Mouse (Mus musculus) gonadal fat pad, adult 2 months (tissue): ENCODE measurements at regions not wholly inside any gene's neighbourhood (a gene's known extent, or its start where the extent isn't known, plus 50 kb on each side); places are given as distances from the start of the nearest gene placed in this dataset.
"Not testable (repeated sequence)": the region's sequence is repeated elsewhere in the genome, so short reads cannot be mapped to it uniquely, and the experiment has no call there.

ENCODE experiments used
- DNase-seq: peaks from one replicate; pipeline ENCODE4 v3.0.0-alpha.2; 2012; ENCODE audit warnings: low read depth

- DNase-seq: no peak
Measured at GRCm38 (mm10) chr12:93152618-93153245, 1303.8 kb upstream of the Sel1l start.

- no peak for DNase-seq
Measured at GRCm38 (mm10) chr12:93151530-93151929, 1302.6 kb upstream of the Sel1l start.

GRCm38 (mm10) chr12:93142265-93142664 is 1293.3 kb upstream of the Sel1l start:
- no peak for DNase-seq

- DNase-seq: no peak
Measured at GRCm38 (mm10) chr12:93136395-93136794, 1287.4 kb upstream of the Sel1l start.

DNA sequence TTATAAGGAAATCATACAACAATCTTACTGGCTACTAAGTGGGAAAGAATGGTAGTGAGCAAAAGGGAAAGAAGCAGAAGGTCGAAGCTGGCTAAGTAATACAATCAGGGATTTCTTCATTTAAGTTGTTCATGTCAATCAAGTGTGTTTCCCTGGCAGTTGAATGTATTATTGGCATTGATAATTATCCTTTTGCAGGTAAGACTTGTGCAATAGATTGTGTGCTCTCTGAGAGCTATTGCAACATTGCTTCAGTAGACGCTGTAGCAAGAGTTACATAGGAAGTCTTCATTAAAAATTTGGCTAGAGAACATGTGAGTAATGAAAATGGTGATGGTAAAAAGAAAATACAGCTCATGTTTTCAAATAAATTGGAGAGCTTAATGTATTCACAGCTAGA is 1273.3 kb upstream of the Sel1l start:
- DNase-seq: peak; percentile 52

DNA sequence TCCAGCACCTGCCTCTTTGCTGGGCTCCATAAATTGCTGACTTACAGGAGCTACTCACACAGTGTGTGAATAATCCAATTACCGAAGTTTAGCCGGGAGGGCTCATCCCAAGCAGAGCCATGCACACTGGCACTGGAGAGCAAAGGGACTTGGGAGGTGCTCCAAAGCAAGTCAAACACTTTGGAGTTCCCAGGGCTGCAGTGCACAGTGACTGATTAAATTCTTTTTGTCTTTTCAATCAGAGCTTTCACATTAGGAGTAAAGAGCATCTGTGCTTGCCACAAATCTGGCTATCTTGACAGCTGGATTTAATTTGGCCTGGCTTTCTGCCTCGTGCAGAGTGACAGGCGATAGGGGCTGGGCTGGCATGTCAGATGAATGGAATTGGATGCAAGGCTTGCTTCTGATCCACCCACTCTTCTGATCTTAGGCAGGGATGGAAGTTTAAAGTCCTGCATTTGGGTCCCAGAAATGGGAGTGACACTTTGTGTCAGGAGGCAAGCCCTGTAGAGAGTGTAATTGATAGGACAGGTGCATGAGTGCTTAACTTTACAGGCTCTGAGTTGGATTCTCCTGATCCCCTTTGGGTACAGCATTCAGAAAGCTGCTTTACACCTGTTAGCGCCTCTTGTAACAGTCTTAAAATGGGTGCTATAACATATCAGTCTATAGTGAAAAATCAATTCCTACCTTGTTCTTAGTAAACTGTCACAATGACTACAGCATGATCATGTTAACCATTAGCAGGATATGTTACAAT is 1239.3 kb upstream of the Sel1l start:
- no peak for DNase-seq

DNA sequence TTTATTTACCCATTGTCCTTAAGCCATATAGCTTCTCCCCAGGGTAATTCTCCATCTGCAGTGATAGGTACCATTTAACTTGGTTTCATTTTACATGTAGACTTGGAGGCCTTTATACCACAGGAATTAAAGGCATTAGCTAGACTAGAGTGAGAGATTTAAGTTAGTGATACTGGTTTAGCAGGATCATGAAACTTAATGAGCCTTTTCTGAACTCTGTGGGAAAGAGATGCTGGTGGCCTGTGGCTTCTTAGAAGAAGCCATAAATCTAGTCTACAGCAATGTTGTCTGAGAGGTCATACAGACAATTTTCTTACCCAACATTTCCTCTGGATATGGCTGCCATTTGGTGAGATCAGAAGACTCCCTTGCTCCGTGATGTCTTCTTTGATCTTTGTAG is 1214.9 kb upstream of the Sel1l start:
- DNase-seq: no peak

GRCm38 (mm10) chr12:93019633-93020032 is 1170.7 kb upstream of the Sel1l start:
- DNase-seq: no peak

DNA sequence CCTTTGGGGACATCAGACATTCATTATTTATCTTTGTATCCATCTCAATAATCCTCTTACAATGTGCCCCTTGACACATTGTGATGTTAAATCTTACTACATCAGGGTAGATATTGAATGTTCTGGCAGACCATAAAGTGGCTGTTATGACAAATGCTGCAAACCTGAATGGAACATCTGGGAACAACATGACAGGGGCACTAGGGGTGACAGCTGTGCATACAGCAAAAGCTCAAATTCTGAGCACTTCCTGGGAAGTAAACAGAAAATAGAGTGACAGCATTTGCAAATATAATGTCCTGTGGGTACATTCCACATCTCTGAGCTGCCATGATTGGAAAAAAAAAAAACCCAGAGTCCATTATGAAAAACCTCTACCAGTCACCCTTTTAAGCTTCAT is 1162.6 kb upstream of the Sel1l start:
- DNase-seq: no peak

GRCm38 (mm10) chr12:93006844-93007365 is 1157.9 kb upstream of the Sel1l start:
- no peak for DNase-seq

- no peak for DNase-seq
Measured at GRCm38 (mm10) chr12:93003125-93003524, 1154.2 kb upstream of the Sel1l start.

GRCm38 (mm10) chr12:92975698-92976097 is 1126.7 kb upstream of the Sel1l start:
- no peak for DNase-seq

GRCm38 (mm10) chr12:92944352-92944751 is 1095.4 kb upstream of the Sel1l start:
- no peak for DNase-seq

GRCm38 (mm10) chr12:92927591-92927990 is 1078.6 kb upstream of the Sel1l start:
- DNase-seq: no peak

GRCm38 (mm10) chr12:92926942-92927341 is 1078.0 kb upstream of the Sel1l start:
- DNase-seq: no peak

DNA sequence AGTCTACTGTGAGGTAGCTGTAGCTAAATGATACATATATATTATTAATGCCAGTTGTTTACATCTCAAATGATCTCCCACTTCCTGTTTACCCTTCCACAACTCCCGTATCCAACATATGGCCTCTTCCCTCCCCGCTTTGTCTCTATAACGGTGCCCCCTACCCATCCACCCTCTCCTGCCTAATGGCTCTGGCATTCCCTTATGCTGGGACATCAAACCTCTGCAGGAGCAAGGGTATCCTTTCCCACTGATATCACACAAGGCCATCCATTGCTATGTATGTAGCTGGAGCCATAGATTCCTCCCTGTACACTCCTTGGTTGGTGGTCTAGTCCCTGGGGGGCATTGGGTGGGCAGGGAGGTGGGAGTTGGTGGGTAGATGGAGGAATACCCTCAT is 1071.0 kb upstream of the Sel1l start:
- DNase-seq: no peak

DNA sequence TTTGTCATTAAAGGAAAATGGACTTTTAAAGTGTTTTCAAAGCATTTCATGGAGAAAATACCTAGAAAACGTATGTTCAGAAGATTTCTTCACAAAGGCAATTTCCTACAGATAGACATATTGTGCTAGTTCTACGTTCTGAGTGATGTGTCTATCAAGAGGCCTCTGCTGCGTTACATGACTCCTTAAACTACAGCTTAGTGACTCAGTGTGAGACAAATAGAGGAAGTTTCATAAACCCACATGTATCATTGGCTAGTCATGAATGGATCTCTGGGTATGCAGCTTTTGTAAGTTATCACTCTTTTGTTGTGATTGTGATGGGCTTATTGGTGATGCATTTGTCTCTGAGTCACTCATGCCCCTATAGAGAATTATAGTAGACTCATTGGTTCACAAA is 1067.3 kb upstream of the Sel1l start:
- no peak for DNase-seq

GRCm38 (mm10) chr12:92915776-92916175 is 1066.8 kb upstream of the Sel1l start:
- DNase-seq: no peak

DNA sequence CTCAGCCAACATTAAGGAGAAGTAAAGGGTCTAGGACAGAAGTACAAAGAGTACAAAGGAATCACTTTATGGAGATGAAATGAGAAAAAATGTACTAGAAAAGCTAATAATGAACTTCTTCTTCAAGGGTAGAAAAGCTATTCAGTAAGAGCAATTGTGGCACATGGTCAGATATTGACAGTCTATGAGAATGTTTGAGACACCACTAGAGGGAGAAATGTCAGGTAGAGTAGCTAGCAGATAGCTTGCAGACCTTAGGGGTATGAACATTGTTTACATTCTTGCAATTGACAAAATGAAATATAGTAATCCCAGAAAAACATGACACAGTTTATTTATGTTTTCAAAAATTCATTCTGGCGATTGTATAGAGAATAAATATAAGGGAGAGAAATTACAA is 1066.2 kb upstream of the Sel1l start:
- no peak for DNase-seq

GRCm38 (mm10) chr12:92904382-92904781 is 1055.4 kb upstream of the Sel1l start:
- no peak for DNase-seq

GRCm38 (mm10) chr12:92892315-92892714 is 1043.4 kb upstream of the Sel1l start:
- no peak for DNase-seq

DNA sequence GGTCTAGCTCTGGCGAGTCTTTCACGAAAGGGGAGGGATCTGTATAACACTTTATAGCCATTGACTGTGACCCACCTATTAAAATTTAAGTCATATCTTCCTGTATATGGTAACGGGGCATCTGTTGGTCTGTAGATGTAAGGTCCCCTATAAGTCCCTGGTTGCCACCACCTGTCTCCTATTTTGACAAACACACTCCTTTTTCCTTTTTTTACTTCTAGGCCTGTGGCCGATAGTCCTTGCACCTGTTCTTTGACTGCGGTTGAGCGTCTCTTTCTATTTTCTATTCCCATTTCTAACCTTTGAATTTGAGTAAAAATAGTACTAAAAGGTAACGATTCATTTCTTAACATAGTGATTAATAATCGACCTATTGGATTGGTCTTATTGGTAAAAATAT is 1042.7 kb upstream of the Sel1l start:
- DNase-seq: not testable (repeated sequence)

DNA sequence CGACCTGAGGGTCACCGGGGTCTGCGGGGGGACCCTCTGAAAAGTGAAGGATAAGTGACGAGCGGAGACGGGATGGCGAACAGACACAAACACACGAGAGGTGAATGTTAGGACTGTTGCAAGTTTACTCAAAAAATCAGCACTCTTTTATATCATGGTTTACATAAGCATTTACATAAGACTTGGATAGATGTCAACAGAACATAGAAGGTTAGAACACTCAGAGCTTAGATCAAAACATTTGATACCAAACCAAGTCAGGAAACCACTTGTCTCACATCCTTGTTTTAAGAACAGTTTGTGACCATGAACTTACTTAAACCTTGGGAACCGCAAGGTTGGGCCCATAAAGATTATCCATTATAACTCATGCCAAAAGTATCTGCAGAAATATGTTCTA is 1042.2 kb upstream of the Sel1l start:
- DNase-seq: not testable (repeated sequence)
